Mouse (Mus musculus): Measurements from ENCODE around the gene Tmem91.

DNA sequence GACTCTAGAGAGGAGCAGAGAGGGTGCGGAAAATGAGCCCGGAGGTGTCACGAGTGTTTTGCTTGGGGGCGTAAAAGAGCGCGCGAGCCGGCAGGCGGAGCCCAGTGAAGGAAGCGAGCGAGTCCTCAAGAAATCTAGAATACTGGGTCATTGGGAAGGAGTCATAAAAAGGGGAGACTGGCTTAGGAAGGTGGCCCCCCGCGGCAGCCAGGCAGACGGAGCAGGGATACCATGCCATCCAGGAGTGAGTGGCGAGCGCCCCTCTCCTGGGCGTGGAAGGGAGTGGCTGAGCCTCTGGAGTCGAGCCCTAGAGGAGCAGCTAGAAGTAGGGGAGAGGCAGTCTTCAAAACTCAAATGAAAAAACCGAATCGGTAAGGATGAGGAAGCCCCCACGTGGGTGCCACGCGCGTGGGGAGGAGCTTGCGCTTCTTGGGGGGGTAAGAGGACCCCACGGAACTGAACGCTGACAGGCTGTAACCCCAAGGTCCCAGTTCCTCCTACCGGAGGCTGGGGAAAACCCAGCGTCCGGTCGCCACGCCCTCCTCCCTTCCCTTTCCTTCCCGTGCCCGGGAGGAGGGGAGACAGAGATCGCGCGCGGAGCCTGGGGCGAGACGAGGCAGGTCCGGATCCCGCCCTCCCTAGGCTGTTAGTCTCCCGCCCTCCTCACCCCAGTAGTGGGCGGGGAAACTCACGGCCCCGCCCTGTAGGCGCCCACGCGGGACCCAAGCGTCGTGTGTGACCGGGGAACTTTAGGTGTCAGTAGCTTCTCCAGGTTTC lies 14.0 kb upstream of the Tmem91 start:
- TF ChIP-seq CTCF (IDR thresholded peaks at IDR 0.05; ENCODE audit: control insufficient read depth, insufficient read depth, insufficient read length) (no peak), MAX (IDR thresholded peaks at IDR 0.05) (no peak)
